Mouse (Mus musculus): ENCODE data around the gene Ppp1r21. TPM values are rescaled to one million over a fixed set of nuclear protein-coding genes. Genes with fewer than 3 reads are reported as not detected.

Gene Ppp1r21
- polyA plus RNA-seq, 1 experiment from 2014 or later: 8.7 TPM

DNA sequence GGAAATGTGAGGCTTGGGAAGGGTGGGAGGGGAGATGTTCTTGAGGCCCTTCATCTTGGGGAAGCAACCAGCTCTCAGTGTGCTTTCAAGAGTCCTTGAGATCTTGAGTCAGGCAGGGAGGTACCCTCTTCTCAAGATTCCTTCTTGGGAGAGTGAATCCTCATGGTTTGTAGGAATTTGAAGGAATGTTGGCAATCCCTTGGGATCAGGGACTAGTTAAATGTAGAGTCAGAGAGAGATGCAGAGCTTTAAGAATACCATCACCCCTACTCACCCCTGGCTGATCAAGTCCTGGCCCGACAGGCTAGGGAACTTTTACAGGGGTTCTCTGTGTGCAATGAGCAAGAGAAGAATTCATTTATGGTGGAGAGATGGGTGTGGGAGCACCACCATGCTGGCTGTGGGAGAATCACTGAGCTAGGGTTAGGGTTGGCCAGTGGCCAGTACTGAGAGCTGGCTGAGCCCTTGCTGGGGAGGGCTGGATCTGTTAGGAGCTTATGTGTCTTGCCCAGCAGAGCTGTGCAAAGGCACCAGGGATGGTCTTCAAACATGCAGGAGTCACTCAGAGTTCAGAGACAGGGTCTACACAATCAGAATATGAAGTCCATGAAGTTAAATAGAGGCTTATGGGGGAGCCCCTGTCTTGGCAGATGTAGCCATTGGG lies 85.7 kb downstream of the Ppp1r21 start:
- WGBS: 86% methylated on average over 1 of the region's 1 CpGs
- peak; percentile 31; the same call in 1 of the 2 replicates for ATAC-seq (replicated peaks; ENCODE audit: insufficient number of reproducible peaks, insufficient read depth, low FRiP score, low read depth)

DNA sequence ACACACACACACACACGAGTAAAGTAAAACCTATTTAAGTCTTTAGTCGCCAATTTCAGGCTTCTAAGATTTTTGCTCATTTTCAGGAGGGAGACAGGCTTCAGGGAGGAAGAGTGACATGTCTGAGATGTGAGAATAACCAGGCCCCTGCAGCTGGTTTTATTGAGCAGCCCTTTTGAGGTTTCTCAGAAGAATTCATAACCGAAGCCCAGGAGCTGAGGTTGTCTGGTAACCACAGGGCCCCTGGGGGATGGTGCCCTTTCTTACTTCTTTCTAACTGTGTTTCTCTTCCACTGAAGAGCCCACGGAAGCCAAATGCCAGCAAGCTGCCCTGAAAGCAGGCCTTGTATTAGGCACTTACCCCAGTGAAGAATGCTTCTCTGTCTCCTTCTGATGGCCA lies 91.0 kb downstream of the Ppp1r21 start:
- 68% methylated on average over 4 of the region's 4 CpGs for WGBS
- H3K27ac ChIP-seq: no peak overlapping the region
- ATAC-seq (replicated peaks; ENCODE audit: insufficient number of reproducible peaks, insufficient read depth, low FRiP score, low read depth): no peak

More for the DNA sequence above, 85.7 kb downstream of the Ppp1r21 start:
- Histone ChIP-seq H3K9me3 (replicated peaks) (no peaks in the 10 kb centered on the region), H3K27me3 (no peaks in the 10 kb centered on the region), H3K4me2 (no peak overlapping the region), H3K36me3 (no peaks in the 10 kb centered on the region), H3K27ac (no peak overlapping the region), H3K4me3 (no peak overlapping the region), H3K4me1 (replicated peaks) (peaks cover 24% of the 10 kb centered on the region), H3K9ac (no peak overlapping the region)

DNA sequence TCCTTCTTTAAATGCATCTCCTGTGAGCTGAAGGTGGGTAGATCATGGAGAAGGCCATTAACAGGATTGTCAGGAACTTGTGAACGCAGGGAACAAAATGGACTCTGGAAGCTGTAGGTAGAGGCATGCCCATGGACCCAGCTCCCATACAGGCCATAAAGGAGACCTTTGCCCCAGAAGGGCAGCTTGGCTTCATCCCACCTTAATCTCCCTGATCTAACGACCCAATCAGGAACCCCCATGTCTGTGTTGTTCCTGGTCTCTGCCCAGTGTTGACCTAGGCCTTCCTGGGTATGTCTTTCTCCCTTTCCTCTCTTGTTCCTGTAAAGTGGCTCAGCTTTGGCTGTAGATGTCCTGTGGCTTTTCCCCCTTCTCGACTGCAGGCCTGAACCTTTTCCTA lies 91.5 kb downstream of the Ppp1r21 start:
- Histone ChIP-seq H3K4me3 (no peak overlapping the region), H3K36me3 (0 out of 2 replicates have a peak, but pooled peaks cover 4% of the 10 kb centered on the region), H3K27me3 (no peaks in the 10 kb centered on the region), H3K9ac (no peak overlapping the region), H3K9me3 (replicated peaks) (no peaks in the 10 kb centered on the region), H3K27ac (no peak overlapping the region), H3K4me2 (no peak overlapping the region), H3K4me1 (replicated peaks) (peaks cover 13% of the 10 kb centered on the region)
- no peak for ATAC-seq (replicated peaks; ENCODE audit: insufficient number of reproducible peaks, insufficient read depth, low FRiP score, low read depth)
- WGBS: 82% methylated on average over 3 of the region's 3 CpGs

More for the DNA sequence above, 91.0 kb downstream of the Ppp1r21 start:
- H3K9me3 ChIP-seq (replicated peaks): no peaks in the 10 kb centered on the region
- H3K4me2 ChIP-seq: no peak overlapping the region
- H3K36me3 ChIP-seq: 0 out of 2 replicates have a peak, but pooled peaks cover 4% of the 10 kb centered on the region
- H3K27me3 ChIP-seq: no peaks in the 10 kb centered on the region
- no peak overlapping the region for H3K4me3 ChIP-seq
- H3K9ac ChIP-seq: no peak overlapping the region
- peaks cover 9% of the 10 kb centered on the region for H3K4me1 ChIP-seq (replicated peaks)

DNA sequence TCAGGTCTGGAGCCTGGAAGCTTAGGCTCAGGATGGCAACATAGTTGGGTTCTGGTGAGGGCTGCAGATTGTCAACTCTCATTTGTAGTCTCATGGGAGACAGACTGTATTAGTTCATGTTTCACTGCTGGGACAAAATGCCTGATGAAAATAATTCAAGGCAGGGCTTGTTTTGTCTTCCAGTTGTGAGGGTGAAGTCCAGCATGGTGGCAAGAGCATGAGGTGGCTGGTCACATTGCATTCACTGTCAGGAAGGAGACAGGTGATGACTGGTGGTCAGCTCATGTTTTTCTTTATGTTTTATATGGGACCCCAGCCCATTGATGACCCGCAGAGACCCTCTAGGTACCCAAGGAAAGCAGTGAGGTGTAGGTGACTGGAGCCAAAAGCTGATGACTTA lies 92.8 kb downstream of the Ppp1r21 start:
- ATAC-seq (replicated peaks; ENCODE audit: insufficient number of reproducible peaks, insufficient read depth, low FRiP score, low read depth): no peak
- peaks cover 26% of the 10 kb centered on the region for H3K4me1 ChIP-seq (replicated peaks)
- no peak overlapping the region for H3K4me3 ChIP-seq
- 0 out of 2 replicates have a peak, but pooled peaks cover 4% of the 10 kb centered on the region for H3K36me3 ChIP-seq
- H3K27me3 ChIP-seq: no peaks in the 10 kb centered on the region
- H3K27ac ChIP-seq: no peak overlapping the region
- H3K4me2 ChIP-seq: no peak overlapping the region
- WGBS: 88% methylated on average over 1 of the region's 1 CpGs
- no peaks in the 10 kb centered on the region for H3K9me3 ChIP-seq (replicated peaks)
- no peak overlapping the region for H3K9ac ChIP-seq

DNA sequence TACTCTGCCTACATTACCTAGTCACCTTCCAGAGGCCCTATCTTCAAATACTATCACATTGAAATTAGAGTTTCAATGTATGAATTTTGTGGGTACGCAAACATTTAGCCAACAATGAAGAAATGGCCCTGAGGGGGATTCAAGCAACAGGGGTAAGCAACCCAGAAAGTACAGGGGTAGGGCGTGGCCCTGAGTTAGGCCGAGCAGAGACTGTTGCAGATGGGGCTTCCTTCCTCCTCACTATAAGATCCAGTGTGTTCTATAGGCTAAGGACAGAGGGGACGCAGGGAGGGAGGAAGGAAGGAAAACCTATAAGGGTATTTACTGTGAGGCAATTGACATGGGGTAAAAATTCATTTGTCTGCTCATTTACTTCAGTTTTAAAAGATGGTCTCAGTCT lies 94.5 kb downstream of the Ppp1r21 start:
- Histone ChIP-seq H3K4me1 (replicated peaks) (peaks cover 42% of the 10 kb centered on the region), H3K9me3 (replicated peaks) (no peaks in the 10 kb centered on the region), H3K27ac (no peak overlapping the region), H3K9ac (no peak overlapping the region), H3K27me3 (no peaks in the 10 kb centered on the region), H3K36me3 (0 out of 2 replicates have a peak, but pooled peaks cover 4% of the 10 kb centered on the region), H3K4me2 (no peak overlapping the region), H3K4me3 (no peak overlapping the region)
- WGBS: 83% methylated on average over 4 of the region's 4 CpGs
- ATAC-seq (replicated peaks; ENCODE audit: insufficient number of reproducible peaks, insufficient read depth, low FRiP score, low read depth): no peak

DNA sequence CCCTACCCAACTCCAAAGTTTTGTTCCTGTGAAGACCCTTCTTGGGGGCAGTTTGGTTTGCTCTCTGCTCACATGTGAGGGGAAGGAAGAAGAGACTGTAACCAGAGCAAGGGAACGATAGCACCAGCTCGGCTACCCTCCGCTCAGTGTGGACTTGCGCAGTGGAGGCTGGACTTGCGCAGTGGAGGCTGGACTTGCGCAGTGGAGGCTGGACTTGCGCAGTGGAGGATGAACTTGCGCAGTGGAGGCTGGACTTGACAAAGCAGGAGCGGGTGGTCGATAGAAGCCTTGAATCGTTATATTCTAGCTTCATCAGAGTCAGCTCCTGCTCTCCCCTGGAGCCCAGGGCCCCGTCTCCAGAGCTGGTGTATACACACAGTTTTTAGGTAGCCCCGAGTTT lies 95.4 kb downstream of the Ppp1r21 start:
- H3K9me3 ChIP-seq (replicated peaks): no peaks in the 10 kb centered on the region
- H3K36me3 ChIP-seq: 0 out of 2 replicates have a peak, but pooled peaks cover 4% of the 10 kb centered on the region
- no peak overlapping the region for H3K9ac ChIP-seq
- 78% methylated on average over 13 of the region's 13 CpGs for WGBS
- H3K4me3 ChIP-seq: no peak overlapping the region
- H3K27me3 ChIP-seq: no peaks in the 10 kb centered on the region
- H3K4me1 ChIP-seq (replicated peaks): peaks cover 51% of the 10 kb centered on the region
- H3K27ac ChIP-seq: peak overlapping the region; percentile 93
- no peak overlapping the region for H3K4me2 ChIP-seq
- no peak for ATAC-seq (replicated peaks; ENCODE audit: insufficient number of reproducible peaks, insufficient read depth, low FRiP score, low read depth)

DNA sequence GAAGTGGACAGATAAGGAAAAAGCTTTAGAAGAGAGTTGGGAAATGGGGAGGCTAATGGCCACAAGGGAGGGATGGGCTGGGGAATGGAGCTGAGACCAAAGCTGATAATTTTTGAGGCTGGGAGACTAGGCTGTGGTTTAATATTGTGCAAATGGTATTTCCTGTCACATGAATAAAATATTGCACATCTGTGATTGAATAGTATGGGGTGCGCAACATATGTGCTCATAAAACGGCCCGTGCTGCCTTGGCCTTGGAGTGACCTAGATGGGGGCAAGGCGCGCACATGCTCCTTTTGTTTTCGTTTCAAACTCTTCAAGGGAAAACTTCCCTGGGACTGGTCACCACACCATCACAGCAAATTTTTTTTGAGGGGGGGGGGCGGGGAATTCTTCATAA lies 96.0 kb downstream of the Ppp1r21 start:
- Histone ChIP-seq H3K36me3 (0 out of 2 replicates have a peak, but pooled peaks cover 4% of the 10 kb centered on the region), H3K4me2 (peak overlapping the region; percentile 54), H3K4me1 (replicated peaks) (peaks cover 57% of the 10 kb centered on the region), H3K27me3 (no peaks in the 10 kb centered on the region), H3K9me3 (replicated peaks) (no peaks in the 10 kb centered on the region), H3K4me3 (no peak overlapping the region), H3K9ac (no peak overlapping the region), H3K27ac (peak overlapping the region; percentile 93)
- 42% methylated on average over 7 of the region's 7 CpGs for WGBS
- no peak for ATAC-seq (replicated peaks; ENCODE audit: insufficient number of reproducible peaks, insufficient read depth, low FRiP score, low read depth)

DNA sequence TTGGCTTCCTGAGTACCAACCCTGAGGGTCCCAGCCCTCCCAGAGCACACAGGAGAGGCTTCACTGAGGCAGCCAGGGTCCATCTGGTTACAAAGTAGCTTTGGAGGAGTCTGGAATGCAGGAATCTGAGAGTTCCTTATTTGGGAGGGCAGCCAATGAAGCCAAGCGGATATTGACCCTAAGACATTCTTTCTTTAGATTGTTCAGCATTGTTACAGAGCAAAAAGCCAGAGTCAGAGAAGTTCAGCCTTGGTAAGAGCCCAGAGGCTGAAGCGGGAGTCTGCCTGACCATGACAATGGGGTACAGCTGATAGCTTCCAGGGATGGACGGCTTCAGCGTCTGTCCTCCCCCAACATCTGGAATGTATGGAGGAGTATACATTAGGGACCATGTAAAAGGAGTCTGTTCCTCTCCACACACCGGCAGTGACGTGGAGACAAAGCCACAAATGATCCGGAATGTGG lies 96.5 kb downstream of the Ppp1r21 start:
- Histone ChIP-seq H3K27ac (peak overlapping the region; percentile 93), H3K4me1 (replicated peaks) (peaks cover 62% of the 10 kb centered on the region), H3K27me3 (no peaks in the 10 kb centered on the region), H3K4me2 (peak overlapping the region; percentile 54), H3K9me3 (replicated peaks) (no peaks in the 10 kb centered on the region), H3K36me3 (0 out of 2 replicates have a peak, but pooled peaks cover 4% of the 10 kb centered on the region), H3K4me3 (peak overlapping the region; percentile 31), H3K9ac (no peak overlapping the region)
- 23% methylated on average over 7 of the region's 7 CpGs for WGBS
- no peak for ATAC-seq (replicated peaks; ENCODE audit: insufficient number of reproducible peaks, insufficient read depth, low FRiP score, low read depth)

DNA sequence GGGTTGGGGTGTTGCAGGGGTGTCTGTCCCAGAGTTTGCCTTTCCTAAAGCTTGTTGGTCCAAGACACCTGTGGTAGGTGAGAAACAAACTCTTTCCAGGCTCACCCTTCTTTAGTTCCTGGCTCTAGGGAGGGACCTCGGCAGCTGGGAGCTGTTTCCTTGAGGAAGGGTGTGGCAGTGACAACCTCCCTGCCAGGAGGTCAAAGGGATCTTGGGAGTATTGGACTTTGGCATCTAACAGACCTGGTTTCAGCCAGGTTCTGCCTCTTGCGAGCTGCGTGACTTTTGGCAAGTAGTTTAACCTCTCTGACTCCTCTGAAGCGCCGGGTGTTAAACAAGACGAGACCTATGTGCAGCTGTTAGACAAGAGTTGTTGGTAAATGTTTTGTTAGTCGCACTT lies 97.2 kb downstream of the Ppp1r21 start:
- no peak for ATAC-seq (replicated peaks; ENCODE audit: insufficient number of reproducible peaks, insufficient read depth, low FRiP score, low read depth)
- Histone ChIP-seq H3K9me3 (replicated peaks) (no peaks in the 10 kb centered on the region), H3K27ac (peak overlapping the region; percentile 93), H3K9ac (no peak overlapping the region), H3K36me3 (0 out of 2 replicates have a peak, but pooled peaks cover 4% of the 10 kb centered on the region), H3K4me2 (peak overlapping the region; percentile 54), H3K27me3 (no peaks in the 10 kb centered on the region), H3K4me3 (peak overlapping the region; percentile 31), H3K4me1 (replicated peaks) (peaks cover 68% of the 10 kb centered on the region)
- 55% methylated on average over 7 of the region's 7 CpGs for WGBS

DNA sequence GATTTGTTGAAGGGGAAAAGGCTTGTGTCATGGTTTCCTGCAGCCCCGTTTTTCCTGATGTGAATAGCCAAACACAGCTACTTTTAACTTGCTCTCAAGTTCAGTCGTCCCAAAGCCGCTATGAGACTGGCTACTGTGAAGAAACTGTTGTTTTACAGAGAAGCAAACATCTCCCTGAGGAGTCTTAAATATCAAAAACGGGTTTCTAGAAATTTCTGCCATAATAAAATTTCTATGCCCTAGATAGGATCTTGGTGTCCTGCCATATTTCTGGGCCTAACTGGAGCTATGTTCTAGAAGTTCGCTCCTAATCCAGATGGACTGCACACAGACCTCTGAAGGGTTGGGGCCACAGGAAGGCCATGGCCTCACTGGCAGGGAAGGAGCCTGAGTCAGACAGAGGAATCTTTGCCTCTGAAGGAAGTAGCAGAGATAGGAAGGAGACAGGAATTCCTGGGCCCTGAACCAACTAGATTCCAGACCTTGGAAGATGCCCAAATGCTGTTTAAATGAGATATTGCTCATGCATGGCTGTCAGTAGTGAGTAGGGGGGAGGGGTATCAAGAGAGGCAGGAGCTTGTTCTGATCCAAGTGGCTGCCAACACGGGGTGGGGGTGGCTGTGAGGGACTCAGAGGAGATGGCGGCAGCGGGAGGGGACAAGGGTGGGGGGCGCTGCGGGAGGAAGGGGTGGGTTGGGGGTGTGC lies 98.9 kb downstream of the Ppp1r21 start:
- peak overlapping the region; percentile 21 for H3K4me3 ChIP-seq
- no peak overlapping the region for H3K9ac ChIP-seq
- no peaks in the 10 kb centered on the region for H3K27me3 ChIP-seq
- peaks cover 71% of the 10 kb centered on the region for H3K4me1 ChIP-seq (replicated peaks)
- ATAC-seq (replicated peaks; ENCODE audit: insufficient number of reproducible peaks, insufficient read depth, low FRiP score, low read depth): peak; percentile 79
- H3K4me2 ChIP-seq: peak overlapping the region; percentile 54
- H3K27ac ChIP-seq: peak overlapping the region; percentile 93
- WGBS: 19% methylated on average over 10 of the region's 10 CpGs
- H3K36me3 ChIP-seq: no peaks in the 10 kb centered on the region
- H3K9me3 ChIP-seq (replicated peaks): no peaks in the 10 kb centered on the region

DNA sequence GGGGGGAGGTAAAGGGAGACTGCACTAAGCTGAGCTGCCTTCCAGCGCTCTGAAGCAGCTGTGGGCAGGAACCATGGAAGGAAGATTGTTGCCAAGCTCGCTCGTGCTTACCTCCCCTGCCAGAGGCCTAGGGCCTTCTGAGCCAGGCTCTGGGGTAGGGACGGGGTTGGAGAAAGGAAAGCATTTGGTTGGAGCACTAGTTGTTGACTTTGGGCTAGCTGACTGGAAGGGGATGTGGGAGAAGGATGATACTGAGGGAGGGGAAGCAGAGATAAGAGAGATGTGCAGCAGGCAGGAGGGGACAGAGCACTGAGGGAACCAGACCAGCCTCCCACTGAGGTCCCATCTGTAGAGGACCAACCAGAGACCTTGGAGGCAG lies 99.5 kb downstream of the Ppp1r21 start:
- H3K9me3 ChIP-seq (replicated peaks): no peaks in the 10 kb centered on the region
- ATAC-seq (replicated peaks; ENCODE audit: insufficient number of reproducible peaks, insufficient read depth, low FRiP score, low read depth): peak; percentile 63
- H3K9ac ChIP-seq: no peak overlapping the region
- H3K27me3 ChIP-seq: no peaks in the 10 kb centered on the region
- H3K27ac ChIP-seq: peak overlapping the region; percentile 93
- H3K4me2 ChIP-seq: peak overlapping the region; percentile 54
- H3K36me3 ChIP-seq: no peaks in the 10 kb centered on the region
- H3K4me3 ChIP-seq: peak overlapping the region; percentile 21
- WGBS: 8% methylated on average over 4 of the region's 4 CpGs
- peaks cover 71% of the 10 kb centered on the region for H3K4me1 ChIP-seq (replicated peaks)
